Mouse (Mus musculus) ovary, adult 2 months (tissue): ENCODE data around the gene Trmt11. TPM values are rescaled to one million over a fixed set of nuclear protein-coding genes. Genes with fewer than 3 reads are reported as not detected.

Experiments used
- polyA plus RNA-seq: library from polyadenylated mRNA; depleted of rRNA; stranded (reverse); fragments of >200 nt; gene quantifications from 2 replicates; pipeline ENCODE4 v1.2.3, GENCODE M21; 2012; rRNA removed

The Trmt11 gene
- 0.28 and 0.35 TPM in 2 replicates for polyA plus RNA-seq

DNA sequence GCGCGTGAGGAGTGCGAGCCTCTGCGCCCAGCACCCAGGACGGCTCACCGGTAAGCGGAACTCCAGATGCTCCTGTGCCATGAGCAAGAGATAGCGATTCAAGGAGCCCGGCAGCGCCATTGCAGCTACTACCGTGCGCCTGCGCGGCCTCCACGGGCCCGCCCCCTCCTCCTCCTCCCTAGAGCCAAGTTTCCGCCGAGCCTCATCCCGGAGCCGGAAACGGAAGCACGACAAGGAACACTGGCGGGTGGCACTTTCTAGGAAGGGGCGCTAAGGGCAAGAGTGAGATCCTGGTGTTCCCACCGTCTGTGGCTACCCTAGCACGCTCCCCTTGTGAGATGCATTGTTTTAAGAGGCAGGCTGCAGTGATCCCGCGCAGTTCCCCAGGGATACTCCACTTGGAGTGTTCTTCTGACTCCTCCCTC lies at the start of gene Trmt11:
Gene Trmt11, minus strand, starts transcription at position 208 of the 425 bp plus-strand sequence.

DNA sequence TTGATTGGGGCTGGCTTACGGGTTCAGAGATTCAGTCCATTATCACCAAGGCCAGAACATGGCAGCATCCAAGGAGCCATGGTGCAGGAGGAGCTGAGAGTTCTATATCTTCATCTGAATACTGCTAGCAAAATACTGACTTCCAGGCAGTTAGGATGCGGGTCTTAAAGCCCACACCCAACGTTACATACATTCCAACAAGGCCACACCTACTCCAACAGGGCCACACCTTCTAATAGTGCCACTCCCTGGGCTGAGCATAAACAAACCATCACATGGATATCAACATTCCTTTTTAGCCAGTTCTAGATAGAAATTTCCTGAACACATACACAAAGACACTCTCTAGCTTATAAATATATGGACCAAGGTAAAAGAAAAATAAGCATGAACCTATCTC lies 29.0 kb upstream of the Trmt11 start, which contains the start of gene Hint3:
Gene Hint3, minus strand, starts transcription at position 120 of the 400 bp plus-strand sequence.

Other genes with a start within 250 kb of the Trmt11 start
- gene Hint3, start 28.9 kb upstream of the Trmt11 start, polyA plus RNA-seq = 6.6 and 7.8 TPM in 2 replicates
- gene Ncoa7, start 202.6 kb upstream of the Trmt11 start, polyA plus RNA-seq = 9.7 and 11.6 TPM in 2 replicates
- gene Hey2, start 242.1 kb upstream of the Trmt11 start, polyA plus RNA-seq = 61.6 and 74.3 TPM in 2 replicates